Mouse (Mus musculus): ENCODE results near the gene Tmc6. TPM values are rescaled to one million over a fixed set of nuclear protein-coding genes. Genes with fewer than 3 reads are reported as not detected.

The Tmc6 gene
- total RNA-seq, 1 experiment: 36.0 TPM

DNA sequence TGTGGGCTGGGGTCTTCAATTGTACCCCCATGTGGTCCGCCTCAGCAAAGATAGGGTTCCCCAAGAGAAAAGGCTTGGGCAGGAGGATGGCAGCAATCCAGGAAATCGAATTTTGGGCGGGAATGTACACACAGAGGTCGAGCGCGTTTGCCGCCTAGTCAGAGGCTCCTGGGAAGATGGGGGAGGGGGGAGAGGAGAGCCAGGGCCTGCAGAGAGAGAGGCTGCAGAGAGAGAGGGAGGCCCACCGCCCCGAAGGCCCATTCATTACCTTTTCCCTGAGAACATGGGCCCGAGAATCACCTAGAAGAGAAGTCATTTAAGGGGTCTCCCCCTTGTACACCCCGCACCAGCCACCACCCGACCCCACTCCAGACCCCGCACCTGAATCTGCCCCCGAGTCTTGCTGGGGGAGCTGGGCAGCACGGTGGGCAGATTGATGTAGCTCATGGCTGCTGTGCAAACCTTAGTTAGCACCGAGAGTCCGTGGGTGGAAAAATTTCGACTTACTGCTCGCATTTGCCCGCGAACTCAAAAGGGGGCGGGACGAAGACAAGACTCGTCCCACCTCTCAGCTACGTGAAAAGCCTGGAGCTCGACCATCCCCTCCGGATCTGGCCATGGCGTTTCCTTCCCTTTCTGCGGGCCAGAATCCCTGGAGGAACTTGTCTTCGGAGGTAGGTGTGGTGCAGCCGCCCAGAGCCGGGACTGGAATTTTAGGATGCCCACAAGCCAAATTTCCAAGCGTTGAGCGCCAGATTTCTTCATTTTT is 43.5 kb upstream of the Tmc6 start, which contains the start of the genes Afmid and Tk1:
Gene Afmid (plus strand): TSS at position 592 of the 769 bp plus-strand sequence.
Gene Tk1 (minus strand): TSS at position 760 of the 769 bp plus-strand sequence.
- peak; percentile 90 for DNase-seq (ENCODE audit: low read depth, low spot score)
- H3K9me3 ChIP-seq (ENCODE audit: control insufficient read depth, insufficient read depth, low read depth, low read length): no peaks in the 10 kb centered on the region
- H3K4me1 ChIP-seq (ENCODE audit: control insufficient read depth in 2 of 2, insufficient read depth in 2 of 2, low read length in 2 of 2, poor library complexity in 1 of 2): peaks cover 4 to 26% of the 10 kb centered on the region in 2 experiments
- TF ChIP-seq MAFK (IDR thresholded peaks at IDR 0.05; ENCODE audit: insufficient read depth, low read depth, low read length) (no peak), ZC3H11A (IDR thresholded peaks at IDR 0.05; ENCODE audit: borderline replicate concordance, low read depth, low read length) (no peak), CHD2 (IDR thresholded peaks at IDR 0.05; ENCODE audit: low read depth, low read length) (no peak), ZNF384 (IDR thresholded peaks at IDR 0.05; ENCODE audit: low read depth, low read length) (no peak), HCFC1 (IDR thresholded peaks at IDR 0.05; ENCODE audit: borderline replicate concordance, insufficient read depth, low read length) (no peak; the same call in 1 of the 2 replicates)
- H3K9ac ChIP-seq (ENCODE audit: insufficient read depth, low read depth, low read length, poor library complexity, severe bottlenecking): peak within 1 kb of the TSS; percentile 96
- H3K27ac ChIP-seq (ENCODE audit: insufficient read depth, low read depth, low read length, poor library complexity, severe bottlenecking): peak within 1 kb of the TSS; percentile 89
- in situ Hi-C loops (cut with MboI; ENCODE audit: low sequenced_read_pairs in 2 of 2, unreplicated experiment in 2 of 2): no loop called here
- peak within 1 kb of the TSS; percentile 82 to 88 for H3K4me3 ChIP-seq (ENCODE audit: insufficient read depth in 1 of 2, low read depth in 1 of 2, low read length in 2 of 2, poor library complexity in 1 of 2, severe bottlenecking in 1 of 2)
- peaks cover 23% of the 10 kb centered on the region for H3K36me3 ChIP-seq (ENCODE audit: control insufficient read depth, insufficient read depth, low read length, poor library complexity, severe bottlenecking)

DNA sequence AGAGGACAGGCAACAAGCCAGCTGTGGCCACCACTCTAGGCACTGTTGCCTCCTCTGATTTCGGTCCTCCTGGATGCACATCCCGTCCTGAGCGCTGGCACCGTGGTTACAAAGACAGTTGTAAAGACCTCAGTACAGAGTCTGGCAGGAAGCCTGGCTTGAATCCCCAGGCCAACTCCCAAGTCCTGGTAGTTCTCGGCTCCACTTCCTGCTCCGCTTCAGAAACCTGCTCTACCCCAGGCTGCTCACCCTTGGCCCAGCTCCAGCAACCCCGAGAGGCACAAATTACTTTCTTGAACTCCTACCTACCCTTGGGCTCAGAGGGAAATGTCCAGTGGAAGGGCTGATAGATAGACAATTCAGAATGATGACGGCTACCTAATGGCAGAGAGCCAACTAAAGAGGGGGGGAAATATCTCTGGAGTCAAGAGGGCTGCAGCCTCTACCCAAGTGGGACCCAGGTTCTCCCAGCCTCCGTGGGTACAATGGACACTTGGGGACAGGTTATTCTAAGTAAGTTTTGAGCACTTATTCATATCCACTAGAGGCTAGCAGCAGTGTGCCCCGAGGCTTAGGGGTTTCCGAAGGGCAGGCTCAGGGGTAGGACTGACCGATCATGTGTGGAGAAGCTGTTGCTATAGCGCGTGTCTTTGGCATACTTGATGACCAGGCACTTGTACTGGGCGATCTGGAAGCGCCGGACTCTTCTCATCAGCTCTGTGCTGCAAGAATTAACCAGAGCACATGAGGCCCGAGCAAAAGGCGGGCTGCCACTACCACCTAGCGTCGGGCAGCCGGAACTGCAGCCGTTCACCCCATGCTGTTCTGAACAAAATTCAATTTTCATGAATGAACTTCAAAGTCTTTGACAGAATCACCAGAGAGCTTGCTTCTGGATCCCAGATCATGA is 42.3 kb upstream of the Tmc6 start:
- DNase-seq (ENCODE audit: low read depth, low spot score): no peak
- H3K36me3 ChIP-seq (ENCODE audit: control insufficient read depth, insufficient read depth, low read length, poor library complexity, severe bottlenecking): peaks cover 33% of the 10 kb centered on the region
- peak; percentile 70; the same call in 1 of the 2 replicates for TF ChIP-seq ZC3H11A (IDR thresholded peaks at IDR 0.05; ENCODE audit: borderline replicate concordance, low read depth, low read length)
- TF ChIP-seq ZNF384 (IDR thresholded peaks at IDR 0.05; ENCODE audit: low read depth, low read length): no peak
- H3K4me3 ChIP-seq (ENCODE audit: insufficient read depth in 1 of 2, low read depth in 1 of 2, low read length in 2 of 2, poor library complexity in 1 of 2, severe bottlenecking in 1 of 2): peak overlapping the region; percentile 82 to 88
- peak overlapping the region; percentile 96; the same call in 1 of the 2 replicates for H3K9ac ChIP-seq (ENCODE audit: insufficient read depth, low read depth, low read length, poor library complexity, severe bottlenecking)
- in situ Hi-C loops (cut with MboI; ENCODE audit: low sequenced_read_pairs in 2 of 2, unreplicated experiment in 2 of 2): loop anchor here in 1 of 2 experiments (25.0 kb wide), 1 partner anchor 437 kb away; no protein-coding TSS in a partner anchor
- peaks cover 0 to 26% of the 10 kb centered on the region in 2 experiments; a peak in 3 of 4 replicates for H3K4me1 ChIP-seq (ENCODE audit: control insufficient read depth in 2 of 2, insufficient read depth in 2 of 2, low read length in 2 of 2, poor library complexity in 1 of 2)
- no peaks in the 10 kb centered on the region for H3K9me3 ChIP-seq (ENCODE audit: control insufficient read depth, insufficient read depth, low read depth, low read length)
- peak overlapping the region; percentile 4; the same call in 1 of the 2 replicates for H3K27ac ChIP-seq (ENCODE audit: insufficient read depth, low read depth, low read length, poor library complexity, severe bottlenecking)

DNA sequence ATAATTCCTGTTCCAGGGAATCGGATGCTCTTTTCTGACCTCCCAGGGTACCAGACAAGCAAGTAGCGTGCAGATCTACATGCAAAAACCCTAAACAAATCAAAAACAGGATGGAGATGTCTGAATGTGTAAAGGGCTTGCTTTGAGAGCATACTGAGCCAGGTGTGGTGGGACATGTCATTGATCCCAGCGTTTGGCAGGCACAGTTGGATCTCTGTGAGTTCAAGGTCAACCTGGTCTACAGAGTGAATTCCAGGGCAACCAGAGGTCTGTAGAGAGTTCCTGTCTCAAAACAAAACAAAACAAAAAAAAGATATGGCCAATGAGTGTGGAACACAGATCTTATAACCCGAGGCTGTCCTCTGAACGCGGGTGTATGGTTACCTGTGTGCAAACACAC is 41.4 kb upstream of the Tmc6 start:
- TF ChIP-seq MAFK (IDR thresholded peaks at IDR 0.05; ENCODE audit: insufficient read depth, low read depth, low read length) (no peak), CHD2 (IDR thresholded peaks at IDR 0.05; ENCODE audit: low read depth, low read length) (no peak), HCFC1 (IDR thresholded peaks at IDR 0.05; ENCODE audit: borderline replicate concordance, insufficient read depth, low read length) (no peak), ZNF384 (IDR thresholded peaks at IDR 0.05; ENCODE audit: low read depth, low read length) (no peak), ZC3H11A (IDR thresholded peaks at IDR 0.05; ENCODE audit: borderline replicate concordance, low read depth, low read length) (no peak)
- Histone ChIP-seq H3K4me3 (ENCODE audit: insufficient read depth in 1 of 2, low read depth in 1 of 2, low read length in 2 of 2, poor library complexity in 1 of 2, severe bottlenecking in 1 of 2) (no peak overlapping the region), H3K9ac (ENCODE audit: insufficient read depth, low read depth, low read length, poor library complexity, severe bottlenecking) (no peak overlapping the region; the same call in 1 of the 2 replicates), H3K4me1 (ENCODE audit: control insufficient read depth in 2 of 2, insufficient read depth in 2 of 2, low read length in 2 of 2, poor library complexity in 1 of 2) (peaks cover 0 to 22% of the 10 kb centered on the region in 2 experiments; a peak in 3 of 4 replicates), H3K36me3 (ENCODE audit: control insufficient read depth, insufficient read depth, low read length, poor library complexity, severe bottlenecking) (peaks cover 36% of the 10 kb centered on the region), H3K9me3 (ENCODE audit: control insufficient read depth, insufficient read depth, low read depth, low read length) (no peaks in the 10 kb centered on the region), H3K27ac (ENCODE audit: insufficient read depth, low read depth, low read length, poor library complexity, severe bottlenecking) (no peak overlapping the region)
- in situ Hi-C loops (cut with MboI; ENCODE audit: low sequenced_read_pairs in 2 of 2, unreplicated experiment in 2 of 2): loop anchor here in 1 of 2 experiments (25.0 kb wide), 1 partner anchor 436 kb away; no protein-coding TSS in a partner anchor
- DNase-seq (ENCODE audit: low read depth, low spot score): no peak

DNA sequence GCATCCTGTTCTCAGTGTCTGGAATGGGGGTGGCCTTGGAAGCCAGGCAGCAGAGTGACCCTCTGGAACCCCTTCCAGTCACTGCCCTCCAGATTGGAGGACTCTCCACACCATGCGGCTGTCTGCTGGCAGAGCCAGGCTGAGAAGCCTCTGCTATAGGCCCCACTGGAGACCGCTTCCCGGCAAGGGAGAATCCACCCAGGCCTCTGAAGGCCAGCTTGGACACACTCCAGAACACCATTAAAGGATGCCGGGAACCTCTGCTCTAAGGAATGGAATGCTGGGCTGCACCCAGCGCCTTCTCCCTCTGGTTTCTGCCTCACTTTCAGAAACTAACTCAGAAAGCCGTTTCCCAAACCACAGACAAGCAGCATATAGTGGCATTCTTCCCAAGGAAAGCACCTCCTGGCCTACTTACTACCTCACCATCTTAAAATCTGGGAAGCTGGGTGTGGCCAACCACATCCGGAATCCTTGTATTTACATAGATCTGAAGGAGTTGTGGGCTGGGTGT is 40.8 kb upstream of the Tmc6 start:
- peaks cover 0 to 22% of the 10 kb centered on the region in 2 experiments; a peak in 3 of 4 replicates for H3K4me1 ChIP-seq (ENCODE audit: control insufficient read depth in 2 of 2, insufficient read depth in 2 of 2, low read length in 2 of 2, poor library complexity in 1 of 2)
- H3K4me3 ChIP-seq (ENCODE audit: insufficient read depth in 1 of 2, low read depth in 1 of 2, low read length in 2 of 2, poor library complexity in 1 of 2, severe bottlenecking in 1 of 2): no peak overlapping the region
- no peaks in the 10 kb centered on the region for H3K9me3 ChIP-seq (ENCODE audit: control insufficient read depth, insufficient read depth, low read depth, low read length)
- H3K36me3 ChIP-seq (ENCODE audit: control insufficient read depth, insufficient read depth, low read length, poor library complexity, severe bottlenecking): peaks cover 36% of the 10 kb centered on the region
- H3K9ac ChIP-seq (ENCODE audit: insufficient read depth, low read depth, low read length, poor library complexity, severe bottlenecking): no peak overlapping the region; the same call in 1 of the 2 replicates
- no peak overlapping the region for H3K27ac ChIP-seq (ENCODE audit: insufficient read depth, low read depth, low read length, poor library complexity, severe bottlenecking)
- in situ Hi-C loops (cut with MboI; ENCODE audit: low sequenced_read_pairs in 2 of 2, unreplicated experiment in 2 of 2): loop anchor here in 1 of 2 experiments (25.0 kb wide), 1 partner anchor 435 kb away; no protein-coding TSS in a partner anchor
- no peak for DNase-seq (ENCODE audit: low read depth, low spot score)
- TF ChIP-seq ZC3H11A (IDR thresholded peaks at IDR 0.05; ENCODE audit: borderline replicate concordance, low read depth, low read length): no peak
- no peak for TF ChIP-seq CHD2 (IDR thresholded peaks at IDR 0.05; ENCODE audit: low read depth, low read length)
- TF ChIP-seq MAFK (IDR thresholded peaks at IDR 0.05; ENCODE audit: insufficient read depth, low read depth, low read length): no peak
- no peak for TF ChIP-seq HCFC1 (IDR thresholded peaks at IDR 0.05; ENCODE audit: borderline replicate concordance, insufficient read depth, low read length)
- no peak for TF ChIP-seq ZNF384 (IDR thresholded peaks at IDR 0.05; ENCODE audit: low read depth, low read length)

Data from ES-E14 (cell line).